Mouse (Mus musculus): ENCODE results near the gene Cse1l. TPM values are rescaled to one million over a fixed set of nuclear protein-coding genes. Genes with fewer than 3 reads are reported as not detected.

Gene Cse1l
- 88.4 and 89.3 TPM in 2 replicates for polyA plus RNA-seq (2015; fragmentation: Nextera tagmentation; extraction: Ambion mirVana)

DNA sequence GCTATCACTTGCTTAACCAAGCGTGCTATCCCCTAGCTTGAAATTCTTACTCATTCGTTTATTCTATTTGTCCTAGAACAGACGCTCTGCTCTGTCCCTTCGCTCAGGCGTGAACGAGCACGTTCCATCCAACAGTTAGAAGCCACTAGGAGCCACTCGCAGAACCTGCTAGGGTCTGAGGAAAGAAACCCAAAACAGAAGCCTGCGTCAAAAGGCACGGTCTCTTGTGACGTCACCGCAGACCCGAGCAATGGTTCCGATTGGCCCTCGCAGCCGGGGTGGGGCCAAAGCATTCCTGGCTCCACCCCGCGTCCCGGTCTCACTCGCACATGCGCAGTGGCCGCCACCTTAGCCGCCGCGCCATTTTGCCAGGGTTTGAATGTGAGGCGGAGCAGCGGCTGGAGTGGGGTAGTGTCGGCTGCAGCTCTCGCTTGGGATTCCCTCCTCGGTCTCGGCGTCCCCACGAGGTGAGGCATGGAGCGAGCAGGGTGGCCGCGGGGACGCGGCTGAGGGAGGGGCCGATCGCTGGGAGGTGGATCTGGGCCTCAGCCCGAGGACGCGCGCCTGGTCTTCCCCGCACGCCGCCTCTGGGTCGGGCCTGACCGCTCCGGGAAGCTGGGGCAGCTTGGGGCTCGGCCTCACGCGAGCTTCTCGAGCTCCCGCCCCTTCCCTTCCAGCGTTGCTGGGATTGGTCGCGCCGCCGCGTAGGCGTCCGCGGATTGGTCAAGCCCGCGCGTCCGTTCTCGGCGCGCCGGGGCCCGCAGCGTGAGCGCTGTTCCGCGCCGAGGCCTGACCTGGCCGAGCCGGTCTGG, at the start of gene Cse1l:
Gene Cse1l (plus strand): TSS at position 330 of the 812 bp plus-strand sequence.
- H3K9ac ChIP-seq, result peak within 1 kb of the TSS; percentile 90
- H3K4me3 ChIP-seq, result peak within 1 kb of the TSS; percentile 97
- H3K27me3 ChIP-seq, result no peaks in the 10 kb centered on the region
- peak; percentile 97 for ATAC-seq (ENCODE audit: low FRiP score, low read depth)
- H3K9me3 ChIP-seq, result no peaks in the 10 kb centered on the region
- peak within 1 kb of the TSS; percentile 81 for H3K4me2 ChIP-seq
- peaks cover 16% of the 10 kb centered on the region for H3K4me1 ChIP-seq (replicated peaks)
- no peaks in the 10 kb centered on the region for H3K36me3 ChIP-seq
- under 1% methylated on average over 75 of the region's 80 CpGs for WGBS
- peak within 1 kb of the TSS; percentile 98 for H3K27ac ChIP-seq (replicated peaks)

DNA sequence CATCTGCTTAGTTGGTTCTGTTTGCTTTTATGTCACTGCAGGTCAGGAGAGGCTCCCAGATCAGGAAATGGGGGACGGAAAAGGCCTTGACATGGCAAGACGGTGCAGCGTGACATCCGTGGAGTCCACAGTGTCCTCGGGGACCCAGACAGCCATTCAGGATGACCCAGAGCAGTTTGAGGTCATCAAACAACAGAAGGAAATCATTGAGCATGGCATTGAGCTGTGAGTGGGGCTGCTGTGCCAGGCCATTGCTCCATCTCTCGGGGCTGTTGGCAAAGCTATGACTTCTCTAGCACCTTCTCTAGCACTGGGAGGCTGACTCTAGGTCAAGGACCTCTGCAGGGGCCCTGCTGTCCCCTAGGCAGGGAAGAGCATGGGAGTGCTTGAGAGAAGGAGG, 49.5 kb upstream of the Cse1l start:
- 89% methylated on average over 6 of the region's 6 CpGs for WGBS
- no peak overlapping the region for H3K4me2 ChIP-seq
- H3K27me3 ChIP-seq, result no peaks in the 10 kb centered on the region
- H3K4me1 ChIP-seq (replicated peaks), result no peaks in the 10 kb centered on the region
- no peak overlapping the region for H3K9ac ChIP-seq
- ATAC-seq (ENCODE audit: low FRiP score, low read depth), result no peak
- H3K36me3 ChIP-seq, result peaks cover 79% of the 10 kb centered on the region
- H3K4me3 ChIP-seq, result no peak overlapping the region
- H3K9me3 ChIP-seq, result no peaks in the 10 kb centered on the region
- H3K27ac ChIP-seq (replicated peaks), result no peak overlapping the region

DNA sequence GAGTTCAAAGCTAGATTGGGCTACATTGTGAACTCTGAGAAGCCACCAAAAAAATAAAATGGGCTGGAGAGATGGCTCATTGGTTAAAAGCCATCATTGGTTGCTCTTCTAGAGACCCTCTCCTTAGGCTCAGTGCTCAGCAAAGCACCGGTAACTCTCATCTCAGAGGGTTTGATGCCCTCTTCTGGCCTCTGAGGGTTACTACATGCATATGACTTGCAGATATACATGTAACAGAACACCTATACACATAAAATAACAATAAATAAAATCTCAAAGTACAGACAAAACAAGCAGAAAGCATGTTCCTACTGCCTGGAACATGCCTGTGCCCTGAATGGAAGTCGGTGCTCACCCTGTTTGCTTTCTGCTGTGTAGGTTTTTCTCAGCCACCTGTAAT, 48.7 kb upstream of the Cse1l start:
- H3K36me3 ChIP-seq, result peaks cover 77% of the 10 kb centered on the region
- no peaks in the 10 kb centered on the region for H3K27me3 ChIP-seq
- no peak overlapping the region for H3K9ac ChIP-seq
- H3K9me3 ChIP-seq, result no peaks in the 10 kb centered on the region
- WGBS, result 87% methylated on average over 2 of the region's 2 CpGs
- no peak for ATAC-seq (ENCODE audit: low FRiP score, low read depth)
- no peaks in the 10 kb centered on the region for H3K4me1 ChIP-seq (replicated peaks)
- no peak overlapping the region for H3K27ac ChIP-seq (replicated peaks)
- H3K4me2 ChIP-seq, result no peak overlapping the region
- no peak overlapping the region for H3K4me3 ChIP-seq

DNA sequence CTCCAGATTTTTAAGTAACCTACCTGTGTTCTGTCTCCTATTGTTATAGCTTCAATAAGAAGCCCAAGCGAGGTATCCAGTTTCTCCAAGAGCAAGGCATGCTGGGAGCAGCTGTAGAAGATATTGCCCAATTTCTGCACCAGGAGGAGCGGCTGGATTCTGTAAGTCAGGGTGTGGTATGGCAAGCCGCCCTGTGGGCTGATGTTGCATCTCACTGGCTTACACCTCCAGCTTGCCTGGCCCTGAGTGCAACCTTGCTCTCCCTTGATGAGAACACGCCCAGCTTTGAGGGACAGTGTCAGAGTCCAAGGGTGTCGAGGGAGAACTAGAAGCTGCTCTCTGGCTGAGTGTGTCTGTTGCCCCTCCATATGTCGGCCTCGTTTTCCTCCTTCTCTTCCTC, 46.6 kb upstream of the Cse1l start:
- no peak overlapping the region for H3K4me2 ChIP-seq
- ATAC-seq (ENCODE audit: low FRiP score, low read depth), result no peak
- no peak overlapping the region for H3K9ac ChIP-seq
- no peaks in the 10 kb centered on the region for H3K27me3 ChIP-seq
- no peak overlapping the region for H3K4me3 ChIP-seq
- H3K27ac ChIP-seq (replicated peaks), result no peak overlapping the region
- WGBS, result 91% methylated on average over 7 of the region's 7 CpGs
- no peaks in the 10 kb centered on the region for H3K9me3 ChIP-seq
- H3K4me1 ChIP-seq (replicated peaks), result no peaks in the 10 kb centered on the region
- peaks cover 67% of the 10 kb centered on the region for H3K36me3 ChIP-seq

DNA sequence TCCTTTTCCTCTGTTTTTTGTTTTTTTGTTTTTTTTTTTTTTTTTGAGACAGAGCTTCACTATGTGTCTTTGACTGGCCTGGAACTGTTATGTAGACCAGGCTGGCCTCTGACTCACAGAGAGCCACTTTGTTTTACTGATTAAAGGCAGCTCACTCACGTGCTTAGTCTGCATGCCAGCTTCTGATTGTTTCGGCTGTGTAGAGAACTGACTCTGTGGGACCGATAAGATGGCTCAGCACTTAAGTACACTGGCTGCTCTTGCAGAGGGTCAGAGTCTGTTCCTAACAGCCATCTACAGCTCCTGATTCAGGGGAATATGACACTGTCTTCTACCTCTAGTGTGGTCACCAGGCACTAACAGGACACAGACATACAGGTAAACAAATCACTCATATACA, 43.3 kb upstream of the Cse1l start:
- Histone ChIP-seq H3K9ac (no peak overlapping the region), H3K36me3 (peaks cover 74% of the 10 kb centered on the region), H3K4me3 (no peak overlapping the region), H3K4me1 (replicated peaks) (no peaks in the 10 kb centered on the region), H3K27me3 (no peaks in the 10 kb centered on the region), H3K4me2 (no peak overlapping the region), H3K9me3 (no peaks in the 10 kb centered on the region), H3K27ac (replicated peaks) (no peak overlapping the region)
- WGBS, result 69% methylated on average over 3 of the region's 3 CpGs
- ATAC-seq (ENCODE audit: low FRiP score, low read depth), result no peak

DNA sequence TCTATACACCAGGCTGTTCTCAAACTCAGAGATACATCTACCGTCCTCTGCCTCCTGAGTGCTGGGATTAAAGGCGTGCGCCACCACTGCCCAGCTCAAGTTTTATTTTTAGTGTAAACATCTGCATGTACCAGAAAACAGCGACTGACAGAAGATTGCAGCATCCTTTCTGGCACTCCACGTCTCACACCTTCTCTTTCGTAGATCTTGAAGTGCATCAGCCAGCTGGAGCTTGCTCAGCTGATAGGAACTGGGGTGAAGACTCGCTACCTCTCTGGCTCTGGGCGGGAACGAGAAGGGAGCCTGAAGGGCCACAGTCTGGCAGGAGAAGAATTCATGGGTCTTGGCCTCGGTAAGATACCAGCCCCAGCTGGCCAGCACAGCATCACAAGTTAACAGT, 40.4 kb upstream of the Cse1l start:
- H3K27me3 ChIP-seq, result no peaks in the 10 kb centered on the region
- no peak overlapping the region for H3K27ac ChIP-seq (replicated peaks)
- H3K36me3 ChIP-seq, result peaks cover 71% of the 10 kb centered on the region
- H3K4me3 ChIP-seq, result no peak overlapping the region
- H3K9ac ChIP-seq, result no peak overlapping the region
- no peak overlapping the region for H3K4me2 ChIP-seq
- no peaks in the 10 kb centered on the region for H3K4me1 ChIP-seq (replicated peaks)
- no peaks in the 10 kb centered on the region for H3K9me3 ChIP-seq
- 91% methylated on average over 10 of the region's 10 CpGs for WGBS
- ATAC-seq (ENCODE audit: low FRiP score, low read depth), result no peak

DNA sequence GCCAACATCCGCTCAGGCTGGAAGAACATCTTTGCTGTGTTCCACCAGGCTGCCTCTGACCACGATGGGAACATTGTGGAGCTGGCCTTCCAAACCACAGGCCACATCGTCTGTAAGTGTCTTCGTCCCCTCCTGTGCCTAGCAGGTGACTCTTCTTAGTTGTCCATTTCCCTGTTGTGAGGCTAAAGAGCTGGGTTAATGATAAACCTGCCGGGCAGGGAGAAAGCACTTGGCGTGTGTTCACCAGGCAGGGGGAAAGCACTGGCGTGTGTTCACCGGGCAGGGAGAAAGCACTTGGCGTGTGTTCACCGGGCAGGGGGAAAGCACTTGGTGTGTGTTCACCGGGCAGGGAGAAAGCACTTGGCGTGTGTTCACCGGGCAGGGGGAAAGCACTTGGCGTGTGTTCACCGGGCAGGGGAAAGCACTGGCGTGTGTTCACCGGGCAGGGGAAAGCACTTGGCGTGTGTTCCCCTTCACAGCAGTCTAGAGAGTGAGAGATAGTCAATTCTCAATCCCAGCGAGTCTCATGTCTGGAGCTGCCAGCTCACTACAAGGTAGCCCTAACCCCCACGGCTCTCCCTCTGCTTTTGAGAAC, 35.5 kb upstream of the Cse1l start:
- ATAC-seq (ENCODE audit: low FRiP score, low read depth), result no peak
- Histone ChIP-seq H3K9me3 (no peaks in the 10 kb centered on the region), H3K4me1 (replicated peaks) (no peaks in the 10 kb centered on the region), H3K9ac (no peak overlapping the region), H3K36me3 (peaks cover 71% of the 10 kb centered on the region), H3K27ac (replicated peaks) (no peak overlapping the region), H3K4me2 (no peak overlapping the region), H3K4me3 (no peak overlapping the region), H3K27me3 (no peaks in the 10 kb centered on the region)
- WGBS, result 81% methylated on average over 20 of the region's 20 CpGs

DNA sequence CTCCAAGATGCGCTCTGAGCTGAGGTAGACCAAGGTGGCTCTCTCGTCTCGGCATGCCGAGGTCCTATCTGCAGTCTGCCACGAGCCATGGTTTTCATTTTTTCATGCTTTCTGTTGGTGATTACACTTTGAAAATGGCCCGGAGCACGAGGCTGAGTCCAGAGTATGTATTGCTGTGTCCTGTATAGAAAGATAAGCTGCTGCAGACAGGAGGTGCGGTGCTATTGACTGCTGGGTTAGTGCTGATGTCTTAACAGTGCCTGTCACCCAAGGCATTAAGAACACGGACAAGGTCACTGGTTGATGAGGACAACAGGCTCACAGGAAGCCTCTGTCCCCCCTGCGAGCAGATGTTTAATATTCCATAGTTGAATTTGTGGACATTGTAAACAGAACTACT, 34.9 kb upstream of the Cse1l start:
- Histone ChIP-seq H3K9me3 (no peaks in the 10 kb centered on the region), H3K27ac (replicated peaks) (no peak overlapping the region), H3K4me2 (no peak overlapping the region), H3K4me1 (replicated peaks) (no peaks in the 10 kb centered on the region), H3K4me3 (no peak overlapping the region), H3K9ac (no peak overlapping the region), H3K27me3 (no peaks in the 10 kb centered on the region), H3K36me3 (peaks cover 65% of the 10 kb centered on the region)
- WGBS, result 89% methylated on average over 10 of the region's 10 CpGs
- ATAC-seq (ENCODE audit: low FRiP score, low read depth), result no peak

DNA sequence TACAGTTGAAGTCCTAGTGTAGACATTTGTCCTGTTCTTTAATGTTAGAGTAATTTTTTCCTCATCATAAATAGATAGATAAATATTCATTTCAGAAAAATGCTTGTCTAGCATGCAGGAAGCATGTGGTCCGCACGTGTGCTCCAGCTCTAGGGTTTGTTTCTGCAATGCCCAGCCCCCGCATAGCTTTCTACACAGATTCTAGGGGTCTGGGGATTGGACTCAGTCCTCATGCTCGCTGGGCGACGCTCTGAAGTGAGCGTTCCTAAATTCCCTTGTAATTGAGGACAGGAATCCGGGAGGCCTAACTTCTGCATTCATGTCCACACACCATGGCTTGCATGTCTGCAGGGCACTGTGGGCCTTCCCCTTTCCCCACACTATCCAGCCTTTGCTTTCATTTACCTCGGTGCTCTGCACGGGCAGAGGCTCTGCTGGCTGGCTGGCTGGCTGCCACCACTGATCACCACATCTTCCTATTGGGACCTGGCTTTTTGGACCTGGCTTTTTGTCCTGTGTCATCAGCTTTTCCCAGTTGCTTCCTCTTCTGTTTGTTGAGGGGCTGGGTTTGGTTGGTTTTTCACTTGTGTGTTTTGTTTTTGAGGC, 31.1 kb upstream of the Cse1l start:
- Histone ChIP-seq H3K36me3 (peaks cover 55% of the 10 kb centered on the region), H3K9ac (no peak overlapping the region), H3K4me1 (replicated peaks) (no peaks in the 10 kb centered on the region), H3K27ac (replicated peaks) (no peak overlapping the region), H3K4me2 (no peak overlapping the region), H3K4me3 (no peak overlapping the region), H3K27me3 (no peaks in the 10 kb centered on the region), H3K9me3 (no peaks in the 10 kb centered on the region)
- ATAC-seq (ENCODE audit: low FRiP score, low read depth), result no peak
- WGBS, result 74% methylated on average over 10 of the region's 10 CpGs

DNA sequence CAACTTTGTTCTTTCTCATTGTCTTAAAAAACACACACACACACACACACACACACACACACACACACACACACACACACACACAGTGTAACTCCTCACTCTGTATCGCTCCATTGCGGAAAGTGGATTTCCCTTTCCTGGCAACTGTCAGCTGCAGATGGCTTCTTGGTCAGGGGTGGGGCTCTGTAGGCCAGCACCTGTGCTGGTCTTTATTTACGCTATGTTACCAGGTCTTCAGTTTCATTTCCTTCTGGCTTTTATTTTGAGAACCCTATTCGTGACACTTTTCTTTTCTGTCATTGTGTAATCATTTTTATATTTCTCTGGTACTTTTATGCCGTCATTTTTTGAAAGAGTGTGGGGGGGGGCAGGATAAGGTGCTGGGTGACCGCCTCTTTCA, 30.3 kb upstream of the Cse1l start:
- Histone ChIP-seq H3K4me2 (no peak overlapping the region), H3K9ac (no peak overlapping the region), H3K4me1 (replicated peaks) (no peaks in the 10 kb centered on the region), H3K4me3 (no peak overlapping the region), H3K27ac (replicated peaks) (no peak overlapping the region), H3K27me3 (no peaks in the 10 kb centered on the region), H3K36me3 (peaks cover 50% of the 10 kb centered on the region), H3K9me3 (no peaks in the 10 kb centered on the region)
- 90% methylated on average over 6 of the region's 6 CpGs for WGBS
- ATAC-seq (ENCODE audit: low FRiP score, low read depth), result no peak

DNA sequence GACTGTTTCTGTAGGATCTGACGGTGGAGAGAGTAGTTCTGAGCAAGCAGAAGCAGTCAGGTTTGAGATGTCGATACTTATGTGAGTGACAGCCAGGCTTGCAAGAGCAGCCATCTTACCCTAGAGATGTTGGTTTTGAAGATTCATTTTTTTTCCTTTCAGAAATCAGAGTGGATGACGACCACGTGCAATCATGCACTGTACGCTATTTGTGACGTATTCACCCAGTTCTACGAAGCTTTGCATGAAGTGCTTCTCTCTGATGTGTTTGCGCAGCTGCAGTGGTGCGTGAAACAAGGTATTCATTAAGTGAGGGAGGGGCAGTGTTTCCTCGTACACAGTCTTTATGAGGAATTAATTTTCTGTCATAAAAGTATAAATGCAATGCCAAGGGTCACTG, 29.5 kb upstream of the Cse1l start:
- Histone ChIP-seq H3K4me1 (replicated peaks) (no peaks in the 10 kb centered on the region), H3K27me3 (no peaks in the 10 kb centered on the region), H3K9ac (no peak overlapping the region), H3K4me3 (no peak overlapping the region), H3K4me2 (no peak overlapping the region), H3K36me3 (peaks cover 49% of the 10 kb centered on the region), H3K27ac (replicated peaks) (no peak overlapping the region), H3K9me3 (no peaks in the 10 kb centered on the region)
- no peak for ATAC-seq (ENCODE audit: low FRiP score, low read depth)
- 86% methylated on average over 10 of the region's 10 CpGs for WGBS

DNA sequence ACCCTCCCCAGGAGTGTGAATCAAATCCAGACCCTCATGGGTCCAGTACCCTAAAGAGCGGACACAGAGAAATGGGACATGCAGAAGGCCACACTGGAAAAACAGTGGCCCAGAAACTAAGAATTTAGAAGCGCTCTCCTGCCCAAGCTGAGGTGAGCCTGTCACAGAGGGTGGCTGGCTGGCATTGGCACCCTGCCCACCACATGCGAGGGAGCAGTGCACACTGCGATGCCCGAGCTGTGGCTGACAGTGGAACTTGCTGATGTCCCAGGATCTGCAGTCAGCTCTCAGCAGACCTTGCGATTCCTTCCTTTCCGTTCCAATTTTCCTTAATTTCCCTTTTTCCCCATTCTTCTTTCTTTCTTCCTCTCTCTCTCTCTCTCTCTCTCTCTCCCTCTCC, 20.8 kb upstream of the Cse1l start:
- no peaks in the 10 kb centered on the region for H3K9me3 ChIP-seq
- WGBS, result 74% methylated on average over 7 of the region's 7 CpGs
- no peaks in the 10 kb centered on the region; the same call in 1 of the 2 replicates for H3K4me1 ChIP-seq (replicated peaks)

More for the DNA sequence above, 20.8 kb upstream of the Cse1l start:
- no peaks in the 10 kb centered on the region for H3K27me3 ChIP-seq
- H3K4me2 ChIP-seq, result no peak overlapping the region
- H3K9ac ChIP-seq, result no peak overlapping the region
- no peak for ATAC-seq (ENCODE audit: low FRiP score, low read depth)
- peaks cover 16% of the 10 kb centered on the region for H3K36me3 ChIP-seq
- no peak overlapping the region for H3K4me3 ChIP-seq
- H3K27ac ChIP-seq (replicated peaks), result no peak overlapping the region
